Mouse (Mus musculus): Measurements from ENCODE around the gene Gpx2. TPM values are rescaled to one million over a fixed set of nuclear protein-coding genes. Genes with fewer than 3 reads are reported as not detected.

Gpx2 gene
- 0.61 TPM in 1 of 4 replicates, not detected in the others for total RNA-seq (2023; ENCODE audit: inconsistent age)

GRCm38 (mm10) chr12:76795350-76795749, at the start of gene Gpx2:
Gene Gpx2 (minus strand): TSS chr12:76795554.

GRCm38 (mm10) chr12:76822651-76823041, 27.3 kb upstream of the Gpx2 start, which contains the start of gene Rab15:
Gene Rab15 (minus strand): TSS chr12:76822908.

GRCm38 (mm10) chr12:76765354-76765851, 30.0 kb downstream of the Gpx2 start, which contains the start of the genes Churc1 and Fntb:
Gene Churc1 (plus strand): TSS chr12:76765538.
Gene Fntb (plus strand): TSS chr12:76765589.

Other genes starting within 250 kb of the Gpx2 start
- 0.06 to 0.15 TPM in 2 of 4 replicates, not detected in the others for gene Sptb, start 85.0 kb downstream of the Gpx2 start, total RNA-seq (2023; ENCODE audit: inconsistent age)
- gene Churc1, start 30.0 kb downstream of the Gpx2 start, total RNA-seq (2023; ENCODE audit: inconsistent age), result 30.8 to 44.1 TPM (median 34.6 TPM) in 4 replicates
- 7.8 to 9.1 TPM (median 8.1 TPM) in 4 replicates for gene Fntb, start 30.0 kb downstream of the Gpx2 start, total RNA-seq (2023; ENCODE audit: inconsistent age)
- gene Rab15, start 27.4 kb upstream of the Gpx2 start, total RNA-seq (2023; ENCODE audit: inconsistent age), result not detected in 4 replicates
- gene Max, start 166.6 kb upstream of the Gpx2 start, total RNA-seq (2023; ENCODE audit: inconsistent age), result 150 to 167 TPM (median 157 TPM) in 4 replicates

Data from B cell, adult (primary cell).